Mouse (Mus musculus): ENCODE measurements around the gene Dock3.

- TF ChIP-seq GATA1 (IDR thresholded peaks at IDR 0.05; ENCODE audit: borderline replicate concordance, low read length) (no peak), FLI1 (IDR thresholded peaks at IDR 0.05; ENCODE audit: low read length) (no peak)
Observed at GRCm38 (mm10) chr9:106882176-106882575, 349.5 kb downstream of the Dock3 start.

Data from megakaryocyte, embryonic 14.5 days (primary cell).